ENCODE assay signal across 28 mouse cellular contexts in genomic region chr4:107949918-107950317, GRCm38 (mm10). TPM values are rescaled to one million over a fixed set of nuclear protein-coding genes. Genes with fewer than 3 reads are reported as not detected.
DNase-seq lines count a peak whose midpoint lies in the region; ATAC-seq and TF ChIP-seq lines count a peak whose summit lies in the region.
"Had no signal": no experiment of that assay in that cellular context is flagged by ENCODE, and none has a peak within 500 bp of the region (broad histone marks: within the 10 kb centered on the region; RNA-seq: fewer than 3 reads in every experiment).

No protein-coding gene starts in this region.

- no peaks in the 10 kb centered on the region for H3K4me1 ChIP-seq in kidney, postnatal 0 days (replicated peaks; ENCODE audit: insufficient read depth, low read length)
- peaks cover 3% of the 10 kb centered on the region for H3K4me1 ChIP-seq in lung, embryonic 15.5 days
- no peaks in the 10 kb centered on the region for H3K4me1 ChIP-seq in lung, adult 2 months (ENCODE audit: control insufficient read depth, insufficient read depth, low read length)
- H3K4me1 ChIP-seq in small intestine, adult 2 months (ENCODE audit: control insufficient read depth, insufficient read depth, insufficient read length, low read length) = no peaks in the 10 kb centered on the region
- H3K4me1 ChIP-seq: forebrain, embryonic 10.5 days; heart, embryonic 10.5 days had no signal

- no peak overlapping the region for H3K4me2 ChIP-seq in kidney, postnatal 0 days (ENCODE audit: low read length)
- no peak overlapping the region for H3K4me2 ChIP-seq in lung, embryonic 15.5 days
- H3K4me2 ChIP-seq: forebrain, embryonic 13.5 days; heart, embryonic 13.5 days; hindbrain, embryonic 12.5 days had no signal

- H3K9me3 ChIP-seq in kidney, postnatal 0 days (replicated peaks; ENCODE audit: low read length) = no peaks in the 10 kb centered on the region
- H3K9me3 ChIP-seq in lung, embryonic 15.5 days = no peaks in the 10 kb centered on the region
- H3K9me3 ChIP-seq: forebrain, embryonic 10.5 days; forebrain, embryonic 13.5 days; G1E; heart, embryonic 10.5 days; heart, embryonic 13.5 days; hindbrain, embryonic 12.5 days had no signal

- WGBS in kidney, postnatal 0 days = 68% methylated on average over 4 of the region's 4 CpGs
- WGBS in lung, embryonic 15.5 days = 52% methylated on average over 4 of the region's 4 CpGs
- WGBS in lung, adult 2 months = 56% methylated on average over 4 of the region's 4 CpGs
- 79% methylated on average over 4 of the region's 4 CpGs for WGBS in small intestine, adult 2 months

- TF ChIP-seq POLR2A in lung, adult 2 months (IDR thresholded peaks at IDR 0.05; ENCODE audit: borderline replicate concordance, extremely low read depth, low read depth, low read length) = no peak
- no peak for TF ChIP-seq POLR2A in small intestine, adult 2 months (IDR thresholded peaks at IDR 0.05; ENCODE audit: low read depth, low read length)

- H3K27me3 ChIP-seq in kidney, postnatal 0 days (ENCODE audit: insufficient read depth, low read length) = no peaks in the 10 kb centered on the region
- no peaks in the 10 kb centered on the region for H3K27me3 ChIP-seq in lung, embryonic 15.5 days
- no peaks in the 10 kb centered on the region for H3K27me3 ChIP-seq in small intestine, adult 2 months (ENCODE audit: control insufficient read depth, insufficient read depth, low read length)
- H3K27me3 ChIP-seq: forebrain, embryonic 13.5 days; heart, embryonic 13.5 days; Patski had no signal

- no peak overlapping the region for H3K9ac ChIP-seq in kidney, postnatal 0 days (ENCODE audit: low read depth, low read length)
- no peak overlapping the region for H3K9ac ChIP-seq in lung, embryonic 15.5 days
- H3K9ac ChIP-seq: forebrain, embryonic 13.5 days; heart, embryonic 13.5 days; hindbrain, embryonic 12.5 days had no signal

- DNase-seq in kidney, postnatal 0 days (ENCODE audit: low spot score) = peak; percentile 16
- no peak for DNase-seq in kidney, postnatal 25 days
- no peak for DNase-seq in lung, adult 2 months
- peak; percentile 60 for DNase-seq in lung, postnatal 10 days
- no peak for DNase-seq in thymus, postnatal 14 days
- DNase-seq: adrenal gland, postnatal 10 days; adrenal gland, postnatal 36 days; B cell, adult 2 months; cerebellum, adult 18-20 months; cerebellum, adult 9-10 months; cerebellum, postnatal 14 days; gastrocnemius, postnatal 10 days; gastrocnemius, postnatal 36 days; heart, adult 2 months; heart, postnatal 14 days; heart, postnatal 4 days had no signal

- no peak for ATAC-seq in kidney, postnatal 0 days (replicated peaks; ENCODE audit: low FRiP score, low read depth)
- ATAC-seq in lung, embryonic 15.5 days (ENCODE audit: borderline replicate concordance, extremely low read depth, low FRiP score, low TSS enrichment) = peak; percentile 49; the same call in 1 of the 2 replicates
- ATAC-seq: forebrain, embryonic 13.5 days; forebrain, embryonic 16.5 days; Patski had no signal

- H3K4me3 ChIP-seq in kidney, postnatal 0 days (replicated peaks; ENCODE audit: low read depth, low read length) = no peak overlapping the region
- no peak overlapping the region for H3K4me3 ChIP-seq in lung, embryonic 15.5 days
- H3K4me3 ChIP-seq in lung, adult 2 months (replicated peaks; ENCODE audit: extremely low read depth, low read depth, low read length) = no peak overlapping the region
- H3K4me3 ChIP-seq in small intestine, adult 2 months (ENCODE audit: low read depth, low read length) = no peak overlapping the region
- H3K4me3 ChIP-seq: forebrain, embryonic 10.5 days; forebrain, embryonic 13.5 days; heart, adult 2 months; heart, embryonic 10.5 days; heart, embryonic 13.5 days; hindbrain, embryonic 12.5 days had no signal

- TF ChIP-seq CTCF in kidney, postnatal 0 days (IDR thresholded peaks at IDR 0.05; ENCODE audit: low read depth) = no peak
- no peak for TF ChIP-seq CTCF in lung, adult 2 months (IDR thresholded peaks at IDR 0.05; ENCODE audit: insufficient read depth, low read length)
- no peak for TF ChIP-seq CTCF in small intestine, adult 2 months (IDR thresholded peaks at IDR 0.05; ENCODE audit: extremely low read depth, insufficient read length, insufficient replicate concordance, low read depth, low read length)

- no peaks in the 10 kb centered on the region for H3K36me3 ChIP-seq in kidney, postnatal 0 days (ENCODE audit: insufficient read depth, low read length)
- no peaks in the 10 kb centered on the region for H3K36me3 ChIP-seq in lung, embryonic 15.5 days
- H3K36me3 ChIP-seq in small intestine, adult 2 months (ENCODE audit: control insufficient read depth, insufficient read depth, low read length) = no peaks in the 10 kb centered on the region
- H3K36me3 ChIP-seq: forebrain, embryonic 10.5 days; G1E; heart, embryonic 10.5 days; heart, embryonic 13.5 days; hindbrain, embryonic 12.5 days had no signal

- H3K27ac ChIP-seq in kidney, postnatal 0 days = no peak overlapping the region
- peak overlapping the region; percentile 53; the same call in 1 of the 2 replicates for H3K27ac ChIP-seq in lung, embryonic 15.5 days
- H3K27ac ChIP-seq in small intestine, adult 2 months (ENCODE audit: insufficient read depth, low read depth, low read length) = peak overlapping the region; percentile 59
- H3K27ac ChIP-seq: forebrain, embryonic 10.5 days; forebrain, embryonic 13.5 days; heart, adult 2 months; heart, embryonic 10.5 days; heart, embryonic 13.5 days; hindbrain, embryonic 12.5 days had no signal

RNA-seq across cellular contexts. Expression of gene Slc1a7, which starts 18.2 kb away (rescaled TPM):
- 0.05 TPM in 1 of 2 replicates, not detected in the other for polyA plus RNA-seq in kidney, postnatal 0 days (2015; fragmentation: Nextera tagmentation; extraction: Ambion mirVana)
- 0.10 TPM in 1 of 2 replicates, not detected in the other for polyA plus RNA-seq in lung, embryonic 15.5 days (2015; fragmentation: Nextera tagmentation; extraction: Ambion mirVana)
- 0.39 and 0.48 TPM in 2 replicates for polyA plus RNA-seq in lung, adult 2 months (2012; rRNA removed)
- polyA plus RNA-seq in small intestine, adult 2 months (2012; rRNA removed) = 0.11 and 0.16 TPM in 2 replicates
- polyA plus RNA-seq: embryonic facial prominence, embryonic 14.5 days; forebrain, embryonic 13.5 days; forebrain, embryonic 16.5 days; G1E; heart, embryonic 10.5 days; heart, embryonic 13.5 days; heart, embryonic 16.5 days; hindbrain, embryonic 12.5 days had no signal

RNA-seq across cellular contexts. Expression of gene Cpt2, which starts 26.5 kb away (rescaled TPM):
- polyA plus RNA-seq in kidney, postnatal 0 days (2015; fragmentation: Nextera tagmentation; extraction: Ambion mirVana) = 82.8 and 94.0 TPM in 2 replicates
- polyA plus RNA-seq in lung, embryonic 15.5 days (2015; fragmentation: Nextera tagmentation; extraction: Ambion mirVana) = 43.8 and 45.0 TPM in 2 replicates
- 65.3 and 68.3 TPM in 2 replicates for polyA plus RNA-seq in lung, adult 2 months (2012; rRNA removed)
- 130 and 162 TPM in 2 replicates for polyA plus RNA-seq in small intestine, adult 2 months (2012; rRNA removed)

Comparison
In these comparisons a context has a peak if more than half of its experiments do, and no peak if none do; other contexts are left out.
1. DNase-seq: peak in kidney, postnatal 0 days (single experiment) and lung, postnatal 10 days (single experiment); none in kidney, postnatal 25 days (0 of 2), lung, adult 2 months (single experiment) and thymus, postnatal 14 days (single experiment).